Mouse (Mus musculus) lung, postnatal 25 days (tissue): ENCODE measurements at regions not wholly inside any gene's neighbourhood (a gene's known extent, or its start where the extent isn't known, plus 50 kb on each side); places are given as distances from the start of the nearest gene placed in this dataset.

Source experiments
- DNase-seq: peaks from one replicate; pipeline ENCODE4 v3.0.0; 2022; ENCODE audit warnings: low spot score

- no peak for DNase-seq
These were observed 468.4 kb upstream of the Nr2f2 start for GRCm38 (mm10) chr7:70834787-70835461.

- no peak for DNase-seq
These were observed 462.1 kb upstream of the Nr2f2 start for GRCm38 (mm10) chr7:70828486-70829195.

GRCm38 (mm10) chr7:70826074-70826473 lies 459.5 kb upstream of the Nr2f2 start:
- DNase-seq = no peak

GRCm38 (mm10) chr7:70823020-70823419 lies 456.5 kb upstream of the Nr2f2 start:
- no peak for DNase-seq

GRCm38 (mm10) chr7:70822310-70822821 lies 455.8 kb upstream of the Nr2f2 start:
- peak; percentile 59 for DNase-seq

- DNase-seq = no peak
These were observed 455.3 kb upstream of the Nr2f2 start for GRCm38 (mm10) chr7:70821861-70822260.

GRCm38 (mm10) chr7:70817347-70817913 lies 450.9 kb upstream of the Nr2f2 start:
- DNase-seq = no peak

GRCm38 (mm10) chr7:70814391-70814790 lies 447.9 kb upstream of the Nr2f2 start:
- DNase-seq = no peak

GRCm38 (mm10) chr7:70813101-70813500 lies 446.6 kb upstream of the Nr2f2 start:
- DNase-seq = no peak

GRCm38 (mm10) chr7:70810411-70811090 lies 444.0 kb upstream of the Nr2f2 start:
- no peak for DNase-seq

GRCm38 (mm10) chr7:70804281-70804680 lies 437.7 kb upstream of the Nr2f2 start:
- DNase-seq = no peak

- DNase-seq = no peak
These were observed 433.4 kb upstream of the Nr2f2 start for GRCm38 (mm10) chr7:70799976-70800375.

GRCm38 (mm10) chr7:70799031-70799766 lies 432.7 kb upstream of the Nr2f2 start:
- DNase-seq = peak; percentile 52

GRCm38 (mm10) chr7:70796038-70796760 lies 429.7 kb upstream of the Nr2f2 start:
- no peak for DNase-seq

GRCm38 (mm10) chr7:70788902-70789796 lies 422.6 kb upstream of the Nr2f2 start:
- no peak for DNase-seq

GRCm38 (mm10) chr7:70787966-70788365 lies 421.4 kb upstream of the Nr2f2 start:
- DNase-seq = no peak

- DNase-seq = no peak
These were observed 414.3 kb upstream of the Nr2f2 start for GRCm38 (mm10) chr7:70780742-70781332.

GRCm38 (mm10) chr7:70777763-70778162 lies 411.2 kb upstream of the Nr2f2 start:
- DNase-seq = no peak

GRCm38 (mm10) chr7:70769655-70770054 lies 403.1 kb upstream of the Nr2f2 start:
- DNase-seq = no peak

- DNase-seq = peak; percentile 50
These were observed 401.2 kb upstream of the Nr2f2 start for GRCm38 (mm10) chr7:70767697-70768096.
